Mouse (Mus musculus): ENCODE data around the gene Gpatch4. TPM values are rescaled to one million over a fixed set of nuclear protein-coding genes. Genes with fewer than 3 reads are reported as not detected.
A peak's percentile ranks its signal among the peaks of the same experiment; 100 is the strongest.

The Gpatch4 gene
- total RNA-seq, 2 experiments from 2014 or later, result 40.8 to 45.8 TPM

GRCm38 (mm10) chr3:88030608-88031395 lies 12.1 kb upstream of the Gpatch4 start:
- ATAC-seq (replicated peaks; ENCODE audit: poor library complexity, severe bottlenecking), result peak; percentile 49

- no peak for ATAC-seq (replicated peaks; ENCODE audit: poor library complexity, severe bottlenecking)
Measured at GRCm38 (mm10) chr3:88033506-88033905, 9.4 kb upstream of the Gpatch4 start.

- peak; percentile 48; the same call in 1 of the 2 replicates for ATAC-seq (replicated peaks; ENCODE audit: poor library complexity, severe bottlenecking)
Measured at GRCm38 (mm10) chr3:88035561-88036293, 7.2 kb upstream of the Gpatch4 start.

GRCm38 (mm10) chr3:88049532-88049931 lies 6.6 kb downstream of the Gpatch4 start:
- ATAC-seq (replicated peaks; ENCODE audit: poor library complexity, severe bottlenecking), result no peak

- no peak for ATAC-seq (replicated peaks; ENCODE audit: poor library complexity, severe bottlenecking)
Measured at GRCm38 (mm10) chr3:88057030-88057429, 14.1 kb downstream of the Gpatch4 start.

GRCm38 (mm10) chr3:88057902-88058696 lies 15.2 kb downstream of the Gpatch4 start, which contains the start of gene Naxe:
Gene Naxe, minus strand, starts transcription at chr3:88058495.
- ATAC-seq (replicated peaks; ENCODE audit: poor library complexity, severe bottlenecking), result peak; percentile 85

GRCm38 (mm10) chr3:88068386-88068785 lies 25.5 kb downstream of the Gpatch4 start:
- no peak for ATAC-seq (replicated peaks; ENCODE audit: poor library complexity, severe bottlenecking)

- peak; percentile 89 for ATAC-seq (replicated peaks; ENCODE audit: poor library complexity, severe bottlenecking)
Measured at GRCm38 (mm10) chr3:88071783-88072182, 28.9 kb downstream of the Gpatch4 start.

GRCm38 (mm10) chr3:88073631-88074030 lies 30.7 kb downstream of the Gpatch4 start:
- no peak for ATAC-seq (replicated peaks; ENCODE audit: poor library complexity, severe bottlenecking)

- no peak for ATAC-seq (replicated peaks; ENCODE audit: poor library complexity, severe bottlenecking)
Measured at GRCm38 (mm10) chr3:88074351-88074750, 31.4 kb downstream of the Gpatch4 start.

- ATAC-seq (replicated peaks; ENCODE audit: poor library complexity, severe bottlenecking), result no peak
Measured at GRCm38 (mm10) chr3:88074766-88075165, 31.9 kb downstream of the Gpatch4 start.

GRCm38 (mm10) chr3:88077441-88077840 lies 34.5 kb downstream of the Gpatch4 start:
- ATAC-seq (replicated peaks; ENCODE audit: poor library complexity, severe bottlenecking), result peak; percentile 79

- ATAC-seq (replicated peaks; ENCODE audit: poor library complexity, severe bottlenecking), result no peak
Measured at GRCm38 (mm10) chr3:88078204-88078603, 35.3 kb downstream of the Gpatch4 start, which contains the start of gene Ttc24. Gene Ttc24, minus strand, starts transcription at chr3:88078304.

- peak; percentile 93 for ATAC-seq (replicated peaks; ENCODE audit: poor library complexity, severe bottlenecking)
Measured at GRCm38 (mm10) chr3:88081345-88082223, 38.7 kb downstream of the Gpatch4 start, which contains the start of gene Iqgap3. Gene Iqgap3, plus strand, starts transcription at chr3:88081971.

GRCm38 (mm10) chr3:88082224-88082618 lies 39.3 kb downstream of the Gpatch4 start:
- no peak for ATAC-seq (replicated peaks; ENCODE audit: poor library complexity, severe bottlenecking)

GRCm38 (mm10) chr3:88082663-88083062 lies 39.8 kb downstream of the Gpatch4 start:
- ATAC-seq (replicated peaks; ENCODE audit: poor library complexity, severe bottlenecking), result peak; percentile 75

- ATAC-seq (replicated peaks; ENCODE audit: poor library complexity, severe bottlenecking), result no peak
Measured at GRCm38 (mm10) chr3:88084001-88084400, 41.1 kb downstream of the Gpatch4 start.

GRCm38 (mm10) chr3:88085459-88085858 lies 42.6 kb downstream of the Gpatch4 start:
- no peak for ATAC-seq (replicated peaks; ENCODE audit: poor library complexity, severe bottlenecking)

GRCm38 (mm10) chr3:88087688-88088087 lies 44.8 kb downstream of the Gpatch4 start:
- ATAC-seq (replicated peaks; ENCODE audit: poor library complexity, severe bottlenecking), result no peak
